Mouse (Mus musculus) gonadal fat pad, adult 2 months (tissue): ENCODE results near the gene Cd200r1. TPM values are rescaled to one million over a fixed set of nuclear protein-coding genes. Genes with fewer than 3 reads are reported as not detected.
"Not testable (repeated sequence)": the region's sequence is repeated elsewhere in the genome, so short reads cannot be mapped to it uniquely, and the experiment has no call there.

Source experiments
- DNase-seq: peaks from one replicate; pipeline ENCODE4 v3.0.0-alpha.2; 2012; ENCODE audit warnings: low read depth
- polyA plus RNA-seq: library from polyadenylated mRNA; depleted of rRNA; stranded (reverse); fragments of >200 nt; gene quantifications from 2 replicates; pipeline ENCODE4 v1.2.3, GENCODE M21; 2012

The Cd200r1 gene
- polyA plus RNA-seq, 1 experiment: 1.7 TPM

- no peak for DNase-seq
Observed at GRCm38 (mm10) chr16:44766320-44766892, 870 bp downstream of the Cd200r1 start.

DNA sequence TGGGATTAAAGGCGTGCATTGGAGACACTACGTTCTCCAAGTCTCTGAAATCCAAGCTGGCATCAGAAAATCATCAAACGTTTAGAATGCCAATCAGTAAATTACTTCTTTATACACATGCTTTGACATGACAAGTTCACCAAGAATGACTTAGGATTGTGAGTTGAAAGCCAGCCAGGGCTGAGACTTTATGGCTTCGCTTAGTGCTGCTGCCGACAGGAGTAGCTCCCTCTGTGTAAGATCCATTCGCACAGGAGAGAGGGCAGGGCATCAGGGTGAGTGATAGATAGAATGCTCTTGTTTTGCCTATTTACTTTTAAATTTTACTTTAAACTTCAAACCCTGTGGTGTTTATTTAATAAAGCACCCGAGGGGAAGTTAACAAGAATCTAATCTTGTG, 2.0 kb downstream of the Cd200r1 start:
- DNase-seq: no peak

DNA sequence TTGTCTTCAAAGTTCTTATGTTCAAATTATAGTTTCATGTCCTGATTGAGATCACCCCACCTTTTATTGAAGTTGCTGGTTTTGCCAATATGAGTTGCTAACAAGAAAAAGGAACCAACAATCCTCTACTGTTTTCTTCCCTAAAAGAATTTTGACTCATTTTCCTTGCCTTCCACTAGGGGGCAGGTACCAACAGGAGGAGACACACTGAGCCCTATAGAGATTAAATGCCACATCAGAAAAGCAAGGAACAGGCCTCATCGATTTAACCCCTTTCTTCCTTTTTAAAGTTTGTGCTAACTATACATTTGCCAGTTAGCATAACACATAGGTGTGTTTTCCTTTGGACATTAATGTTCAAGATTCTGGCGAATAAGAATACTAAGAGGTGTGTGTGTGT, 2.4 kb downstream of the Cd200r1 start:
- no peak for DNase-seq

DNA sequence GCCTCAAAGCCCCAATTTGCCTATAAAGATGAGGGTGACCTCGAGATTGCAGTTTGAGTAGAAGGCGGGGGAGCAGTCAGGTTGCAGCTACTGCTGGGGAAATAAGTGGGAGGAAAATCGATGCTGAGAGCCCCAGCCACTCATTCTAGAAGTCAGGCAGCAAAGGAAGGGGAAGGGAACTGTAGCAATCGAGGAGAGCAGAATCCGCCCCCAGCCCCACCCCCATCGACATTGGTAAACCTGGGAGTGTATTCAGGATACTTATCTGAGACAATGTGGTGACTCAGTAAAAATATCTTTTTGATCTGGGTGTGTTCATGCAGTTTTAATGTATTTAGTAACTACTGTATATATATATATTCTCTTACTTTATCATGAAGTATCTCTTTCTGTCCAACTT, 7.0 kb downstream of the Cd200r1 start:
- DNase-seq: no peak

DNA sequence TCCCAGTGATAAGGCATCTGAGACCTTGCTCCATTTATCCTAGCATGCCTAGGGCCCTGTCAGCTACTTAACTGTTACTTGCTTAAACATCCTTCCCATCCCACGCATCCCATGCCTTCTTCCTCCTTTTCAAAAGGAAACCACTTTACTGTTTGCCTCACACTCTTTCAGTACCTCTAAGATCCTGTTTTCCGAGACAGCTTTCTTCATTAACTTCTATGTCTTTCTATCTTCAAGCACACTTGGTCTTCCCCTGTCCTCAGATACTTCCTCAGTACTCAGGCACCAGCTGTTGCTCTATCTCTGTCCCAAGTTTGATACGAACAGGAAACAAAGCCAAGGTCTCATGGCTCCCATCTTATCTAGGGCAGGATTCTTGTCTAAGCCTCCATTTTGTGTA, 8.1 kb downstream of the Cd200r1 start:
- DNase-seq: no peak

DNA sequence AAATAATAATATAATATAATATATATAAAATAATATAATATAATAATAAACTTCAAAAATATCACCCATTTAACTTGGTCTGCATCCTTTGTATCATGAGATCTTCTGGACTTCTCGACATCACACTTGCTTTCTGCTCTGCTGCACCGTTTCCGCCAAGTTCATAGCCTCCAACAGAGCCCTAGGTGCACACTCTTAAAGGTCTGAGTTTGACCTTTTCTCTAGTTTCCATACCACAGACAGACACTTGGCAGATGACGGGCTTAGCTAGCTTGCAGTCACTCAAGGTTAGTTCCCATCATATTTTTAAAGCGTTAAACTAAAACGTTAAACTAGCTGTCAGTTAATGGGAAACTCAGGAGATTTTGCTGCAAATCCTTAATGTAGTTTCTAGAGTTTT, 8.7 kb downstream of the Cd200r1 start:
- DNase-seq: no peak

GRCm38 (mm10) chr16:44778538-44779147, 13.1 kb downstream of the Cd200r1 start:
- DNase-seq: no peak

GRCm38 (mm10) chr16:44779494-44779893, 14.0 kb downstream of the Cd200r1 start:
- DNase-seq: no peak

DNA sequence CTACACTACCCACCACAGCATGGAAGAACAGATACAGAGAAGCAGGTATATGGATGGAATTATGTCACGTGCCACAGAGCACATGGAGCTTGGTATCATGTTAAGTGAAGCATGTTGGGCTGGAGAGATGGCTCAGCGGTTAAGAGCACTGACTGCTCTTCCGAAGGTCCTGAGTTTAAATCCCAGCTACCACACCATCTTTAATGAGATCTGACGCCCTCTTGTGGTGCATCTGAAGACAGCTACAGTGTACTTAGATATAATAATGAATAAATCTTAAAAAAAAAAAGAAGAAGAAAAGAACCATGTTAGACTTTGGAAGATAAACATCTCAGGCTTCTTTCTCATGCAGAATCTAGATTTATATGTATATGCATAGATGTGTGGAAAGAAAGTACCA, 15.2 kb downstream of the Cd200r1 start:
- DNase-seq: no peak

GRCm38 (mm10) chr16:44786934-44787333, 21.4 kb downstream of the Cd200r1 start:
- no peak for DNase-seq

DNA sequence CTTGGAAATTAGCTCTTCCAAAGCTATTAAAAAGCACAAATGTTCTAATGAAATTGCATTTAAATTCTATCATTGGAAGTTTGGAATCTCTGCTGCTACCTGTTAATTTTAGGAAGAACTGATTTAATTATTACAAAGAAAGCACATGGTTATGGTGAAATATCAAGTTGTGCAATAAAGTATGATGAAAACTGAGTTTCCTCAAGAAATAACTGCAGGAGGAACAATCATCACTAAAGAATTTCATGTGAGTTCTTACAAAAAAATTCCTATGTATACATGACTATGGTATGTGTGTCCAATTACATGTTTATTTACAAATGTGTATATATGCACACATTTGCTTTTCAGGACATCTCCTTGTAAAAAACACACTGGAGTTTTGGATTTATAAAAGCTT, 28.9 kb downstream of the Cd200r1 start:
- DNase-seq: no peak

GRCm38 (mm10) chr16:44805976-44806375, 40.4 kb downstream of the Cd200r1 start:
- no peak for DNase-seq

DNA sequence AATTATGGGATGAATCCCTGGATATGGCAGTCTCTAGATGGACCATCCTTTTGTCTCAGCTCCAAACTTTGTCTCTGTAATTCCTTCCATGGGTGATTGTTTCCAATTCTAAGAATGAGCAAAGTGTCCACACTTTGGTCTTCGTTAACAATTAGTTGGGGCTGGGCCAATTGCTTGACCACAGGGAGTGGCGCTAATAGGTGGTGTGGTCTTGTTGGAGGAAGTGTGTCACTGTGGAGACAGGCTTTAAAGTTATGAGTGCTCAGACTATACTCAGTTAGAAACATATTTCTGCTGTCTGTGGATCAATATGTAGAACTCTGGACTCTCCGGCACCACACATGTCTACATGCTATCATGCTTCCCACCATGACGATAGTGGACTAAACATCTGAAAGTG, 44.7 kb downstream of the Cd200r1 start:
- not testable (repeated sequence) for DNase-seq

DNA sequence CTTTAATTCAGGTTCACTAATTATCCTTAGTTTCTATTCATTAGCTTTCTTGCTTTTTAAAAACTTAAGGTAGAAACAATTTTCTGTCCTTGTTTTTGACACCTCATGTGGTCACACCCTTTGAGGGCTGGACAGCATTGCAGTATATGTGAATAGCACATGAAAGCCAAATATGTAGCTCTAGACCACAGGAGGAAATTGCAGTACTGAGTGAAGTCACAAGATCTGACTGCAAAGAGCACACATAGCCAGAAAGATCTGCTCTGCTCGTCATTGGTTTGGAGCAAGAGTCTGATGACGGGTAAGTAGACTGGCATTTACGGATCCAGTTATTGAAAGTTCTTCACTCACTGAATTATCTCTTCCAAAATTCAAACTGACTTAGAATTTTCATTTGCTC, 46.0 kb downstream of the Cd200r1 start, which contains the start of gene Cd200r4:
Gene Cd200r4, plus strand, starts transcription at position 190 of the 400 bp plus-strand sequence.
- no peak for DNase-seq

GRCm38 (mm10) chr16:44812468-44813065, 47.0 kb downstream of the Cd200r1 start:
- no peak for DNase-seq

GRCm38 (mm10) chr16:44818010-44818409, 52.5 kb downstream of the Cd200r1 start:
- DNase-seq: no peak

DNA sequence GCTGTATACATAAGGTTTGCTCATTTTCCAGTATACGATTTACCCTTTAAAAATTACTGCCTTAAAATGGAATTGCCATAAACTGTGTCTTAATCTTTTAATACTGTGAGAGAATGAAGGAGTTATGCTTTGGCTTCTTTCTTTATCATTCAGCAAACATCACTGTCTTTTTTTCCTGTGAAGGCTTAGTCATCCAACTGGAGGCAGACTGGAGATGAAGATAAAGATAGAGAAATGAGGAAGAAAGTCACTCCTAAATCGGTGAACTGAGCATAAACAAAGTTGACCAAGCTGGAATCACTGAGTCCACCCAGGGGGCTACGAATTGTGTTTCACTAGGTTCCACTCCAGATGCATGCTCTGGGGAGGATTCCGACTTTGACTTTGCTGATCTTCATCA, 55.0 kb downstream of the Cd200r1 start:
- DNase-seq: no peak

- no peak for DNase-seq
Observed at GRCm38 (mm10) chr16:44832286-44832685, 66.8 kb downstream of the Cd200r1 start.

DNA sequence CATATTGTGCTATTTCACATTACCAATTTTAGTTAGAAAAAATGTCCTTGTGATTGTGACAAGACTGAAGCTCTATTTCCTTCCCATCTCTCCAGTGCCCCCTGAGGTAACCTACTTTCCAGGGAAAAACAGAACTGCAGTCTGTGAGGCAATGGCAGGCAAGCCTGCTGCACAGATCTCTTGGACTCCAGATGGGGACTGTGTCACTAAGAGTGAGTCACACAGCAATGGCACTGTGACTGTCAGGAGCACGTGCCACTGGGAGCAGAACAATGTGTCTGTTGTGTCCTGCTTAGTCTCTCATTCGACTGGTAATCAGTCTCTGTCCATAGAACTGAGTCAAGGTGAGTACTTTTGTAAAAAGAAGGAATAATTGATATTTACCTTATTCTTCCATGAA, 67.7 kb downstream of the Cd200r1 start:
- not testable (repeated sequence) for DNase-seq
